Mouse (Mus musculus) spleen, postnatal 4 days (tissue): ENCODE results near the gene Ncstn.

Experiments used
- DNase-seq, 2 experiments: peaks; one replicate each; pipeline ENCODE4 v3.0.0; 2022; ENCODE audit warnings: low spot score in 2 of 2

Ncstn gene

GRCm38 (mm10) chr1:172082101-172082898 is at the start of gene Ncstn, which contains the start of gene Copa:
TSS of gene Ncstn (minus strand) at chr1:172082795.
TSS of gene Copa (plus strand) at chr1:172082529.
- DNase-seq, result peak; percentile 93 to 95

GRCm38 (mm10) chr1:172132319-172132718 is 49.7 kb upstream of the Ncstn start:
- no peak for DNase-seq

- DNase-seq, result no peak
These were observed 47.2 kb upstream of the Ncstn start for GRCm38 (mm10) chr1:172129780-172130179.

- DNase-seq, result no peak
These were observed 46.5 kb upstream of the Ncstn start for GRCm38 (mm10) chr1:172129108-172129507.

- DNase-seq, result no peak
These were observed 46.0 kb upstream of the Ncstn start for GRCm38 (mm10) chr1:172128563-172128962.

- DNase-seq, result no peak
These were observed 44.9 kb upstream of the Ncstn start for GRCm38 (mm10) chr1:172127487-172127886.

- peak; percentile 77 to 88 for DNase-seq
These were observed 44.1 kb upstream of the Ncstn start, which contains the start of gene Pex19 for GRCm38 (mm10) chr1:172126376-172127347. TSS of gene Pex19 (plus strand) at chr1:172126755.

- DNase-seq, result no peak
These were observed 42.0 kb upstream of the Ncstn start for GRCm38 (mm10) chr1:172124572-172124971.

GRCm38 (mm10) chr1:172122671-172123070 is 40.1 kb upstream of the Ncstn start:
- no peak for DNase-seq

GRCm38 (mm10) chr1:172119720-172120119 is 37.1 kb upstream of the Ncstn start:
- DNase-seq, result no peak

GRCm38 (mm10) chr1:172119100-172119499 is 36.5 kb upstream of the Ncstn start:
- no peak for DNase-seq

GRCm38 (mm10) chr1:172116948-172117347 is 34.4 kb upstream of the Ncstn start:
- no peak for DNase-seq

GRCm38 (mm10) chr1:172107777-172108477 is 25.3 kb upstream of the Ncstn start:
- no peak for DNase-seq

GRCm38 (mm10) chr1:172105101-172105500 is 22.5 kb upstream of the Ncstn start:
- DNase-seq, result no peak

GRCm38 (mm10) chr1:172103619-172104018 is 21.0 kb upstream of the Ncstn start:
- no peak for DNase-seq

GRCm38 (mm10) chr1:172099325-172100033 is 16.9 kb upstream of the Ncstn start:
- no peak for DNase-seq

- DNase-seq, result no peak
These were observed 12.6 kb upstream of the Ncstn start for GRCm38 (mm10) chr1:172095202-172095601.

GRCm38 (mm10) chr1:172094295-172094694 is 11.7 kb upstream of the Ncstn start:
- DNase-seq, result no peak

GRCm38 (mm10) chr1:172093522-172093921 is 10.9 kb upstream of the Ncstn start:
- no peak for DNase-seq

- DNase-seq, result no peak
These were observed 377 bp upstream of the Ncstn start for GRCm38 (mm10) chr1:172082899-172083445.

- no peak for DNase-seq
These were observed 4.6 kb downstream of the Ncstn start for GRCm38 (mm10) chr1:172077981-172078380.
